Mouse (Mus musculus): ENCODE results near the gene Imp3. TPM values are rescaled to one million over a fixed set of nuclear protein-coding genes. Genes with fewer than 3 reads are reported as not detected.
"Not testable (repeated sequence)": the region's sequence is repeated elsewhere in the genome, so short reads cannot be mapped to it uniquely, and the experiment has no call there.

Gene Imp3
- total RNA-seq (2021), result 10 to 100 TPM; 45.5 to 48.7 TPM

DNA sequence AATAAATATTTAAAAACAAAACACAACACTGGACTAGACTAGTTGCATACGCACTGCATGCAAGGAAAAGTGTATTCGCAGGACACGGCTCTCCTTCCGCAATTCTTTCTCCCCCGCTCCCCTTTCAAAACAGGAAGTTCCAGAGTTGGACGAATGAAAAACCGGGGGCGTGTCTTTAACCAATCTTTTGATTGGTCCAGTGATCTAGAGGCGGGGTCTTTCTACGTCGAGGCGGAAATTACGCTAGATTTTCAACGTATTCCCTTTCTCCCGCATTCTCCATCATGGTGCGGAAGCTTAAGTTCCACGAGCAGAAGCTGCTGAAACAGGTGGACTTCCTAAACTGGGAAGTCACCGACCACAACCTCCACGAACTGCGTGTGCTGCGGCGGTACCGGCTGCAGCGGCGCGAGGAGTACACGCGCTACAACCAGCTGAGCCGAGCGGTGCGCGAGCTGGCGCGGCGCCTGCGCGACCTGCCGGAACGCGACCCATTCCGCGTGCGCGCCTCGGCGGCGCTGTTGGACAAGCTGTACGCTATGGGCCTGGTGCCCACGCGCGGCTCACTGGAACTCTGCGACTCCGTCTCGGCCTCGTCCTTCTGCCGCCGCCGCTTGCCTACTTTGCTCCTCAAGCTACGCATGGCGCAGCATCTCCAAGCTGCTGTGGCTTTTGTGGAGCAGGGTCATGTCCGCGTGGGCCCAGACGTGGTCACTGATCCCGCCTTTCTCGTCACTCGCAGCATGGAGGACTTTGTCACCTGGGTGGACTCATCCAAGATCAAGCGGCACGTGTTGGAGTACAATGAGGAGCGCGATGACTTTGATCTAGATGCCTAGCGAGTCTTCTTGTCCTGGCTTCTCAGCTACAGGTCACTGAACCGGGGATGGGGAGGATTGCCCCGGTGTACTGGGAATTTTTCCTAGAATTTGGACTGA, at the start of gene Imp3:
Imp3 (plus strand) TSS at position 253 of the 938 bp plus-strand sequence.
- intact Hi-C loops (cut with DNase I), result no loop called here
- peak; percentile 95 for DNase-seq

GRCm38 (mm10) chr9:56887581-56887980, 49.7 kb upstream of the Imp3 start:
- intact Hi-C loops (cut with DNase I), result no loop called here

GRCm38 (mm10) chr9:56889817-56890216, 47.5 kb upstream of the Imp3 start:
- intact Hi-C loops (cut with DNase I), result loop anchor here (1.0 to 5.0 kb wide), 4 partner anchors 47 to 332 kb away; partner anchors contain the start of gene Snupn
- DNase-seq, result peak; percentile 86 to 90

More at GRCm38 (mm10) chr9:56887581-56887980, 49.7 kb upstream of the Imp3 start:
- no peak for DNase-seq

DNA sequence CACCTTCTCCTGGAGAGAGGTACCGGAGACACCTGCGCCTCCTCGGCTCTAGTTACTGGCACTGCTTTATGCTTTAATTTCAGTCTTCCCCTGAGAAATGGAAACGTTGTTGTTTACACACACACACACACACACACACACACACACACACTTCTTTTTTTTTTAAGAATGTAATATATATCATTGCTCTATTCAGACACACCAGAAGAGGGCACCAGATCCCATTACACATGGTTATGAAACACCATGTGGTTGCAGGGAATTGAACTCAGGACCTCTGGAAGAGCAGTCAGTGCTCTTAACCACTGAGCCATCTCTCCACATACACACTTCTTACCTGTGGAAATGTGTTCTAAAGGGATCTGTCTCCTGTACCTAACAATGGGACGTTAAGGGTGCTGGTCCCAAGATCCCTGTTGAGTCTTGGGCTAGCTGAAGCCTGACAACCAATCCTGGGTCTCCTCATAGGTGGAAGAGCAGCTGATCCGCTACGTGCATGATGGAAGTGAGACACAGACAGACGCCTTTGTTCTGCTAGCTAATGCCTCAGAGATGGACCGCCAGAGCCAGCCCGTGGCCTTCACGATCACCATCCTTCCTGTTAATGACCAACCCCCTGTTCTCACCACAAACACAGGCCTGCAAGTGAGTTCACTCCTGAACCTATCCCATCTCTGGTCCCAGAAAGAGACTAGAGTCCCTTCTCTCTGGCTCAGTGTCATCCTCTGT, 46.6 kb upstream of the Imp3 start:
- intact Hi-C loops (cut with DNase I), result loop anchor here (1.0 to 5.0 kb wide), 5 partner anchors 37 to 332 kb away; partner anchors contain the start of gene Snupn
- no peak for DNase-seq

GRCm38 (mm10) chr9:56891517-56892011, 45.7 kb upstream of the Imp3 start:
- intact Hi-C loops (cut with DNase I), result loop anchor here (1.0 to 5.0 kb wide), 5 partner anchors 36 to 331 kb away; partner anchors contain the start of gene Snupn
- peak; percentile 84 to 85 for DNase-seq

GRCm38 (mm10) chr9:56892111-56892510, 45.2 kb upstream of the Imp3 start:
- intact Hi-C loops (cut with DNase I), result loop anchor here (5.0 kb wide), 2 partner anchors 165 to 330 kb away; no protein-coding TSS in a partner anchor
- no peak for DNase-seq

GRCm38 (mm10) chr9:56893313-56893712, 44.0 kb upstream of the Imp3 start:
- intact Hi-C loops (cut with DNase I), result loop anchor here (5.0 kb wide), 2 partner anchors 164 to 329 kb away; no protein-coding TSS in a partner anchor
- DNase-seq, result no peak

DNA sequence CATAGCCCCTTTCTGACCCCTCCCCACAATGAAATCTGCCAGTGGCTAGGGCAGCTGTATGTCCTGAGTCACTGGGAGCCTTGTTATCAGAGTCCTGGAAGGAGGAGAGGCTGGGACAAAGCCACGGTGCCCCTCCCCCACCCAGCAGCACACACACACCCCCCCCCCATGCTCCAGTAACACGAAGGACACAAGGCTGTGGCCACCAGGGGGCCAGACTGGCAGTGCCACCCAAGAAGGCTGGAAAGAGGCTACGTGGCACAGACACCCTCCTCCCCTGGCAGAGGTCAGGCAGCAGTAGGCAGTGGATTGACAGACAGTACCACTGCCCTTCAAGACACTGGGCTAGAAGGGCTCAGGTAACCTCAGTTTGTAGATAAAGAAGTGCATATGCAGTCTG, 43.3 kb upstream of the Imp3 start:
- peak; percentile 49 to 67 for DNase-seq
- intact Hi-C loops (cut with DNase I), result loop anchor here (5.0 kb wide), 2 partner anchors 163 to 328 kb away; no protein-coding TSS in a partner anchor

DNA sequence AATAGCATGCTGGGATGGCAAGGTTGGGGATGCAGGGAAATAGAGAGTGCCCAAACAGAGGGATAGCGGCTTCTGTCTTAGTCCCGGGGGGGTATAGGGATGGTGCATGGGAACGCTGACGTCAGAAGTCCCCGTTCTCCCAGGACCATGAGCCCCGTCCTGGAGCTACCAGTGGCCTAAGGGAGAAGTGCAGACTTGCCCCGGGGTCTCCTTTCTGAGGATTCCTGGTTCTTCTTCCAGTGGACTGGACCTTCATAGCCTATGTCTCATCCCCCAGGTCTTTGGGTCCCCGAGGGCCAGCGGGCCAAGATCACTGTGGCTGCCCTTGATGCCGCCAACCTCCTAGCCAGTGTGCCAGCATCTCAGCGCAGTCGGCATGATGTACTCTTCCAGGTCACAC, 40.5 kb upstream of the Imp3 start:
- DNase-seq, result no peak
- intact Hi-C loops (cut with DNase I), result no loop called here

DNA sequence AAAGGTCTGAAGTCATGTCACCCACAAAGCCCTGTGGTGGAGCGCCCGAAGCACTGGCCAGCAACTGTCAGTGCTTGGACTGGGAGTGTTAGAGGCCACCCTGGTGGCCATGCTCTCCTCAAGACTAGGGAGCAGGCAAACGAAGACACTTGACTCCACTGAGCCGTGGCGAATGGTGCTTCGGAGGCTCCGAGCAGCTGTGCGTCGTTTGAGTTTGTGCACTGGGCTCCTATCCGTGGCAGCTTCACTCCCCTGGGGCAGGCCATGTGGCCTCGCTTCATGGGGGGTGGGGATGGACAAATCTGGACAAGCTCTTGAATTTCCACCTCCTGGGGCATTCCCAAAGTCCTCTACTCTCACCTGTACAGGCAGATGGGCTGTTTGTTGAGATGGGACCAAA, 37.9 kb upstream of the Imp3 start:
- no peak for DNase-seq
- intact Hi-C loops (cut with DNase I), result no loop called here

- no peak for DNase-seq
- intact Hi-C loops (cut with DNase I), result no loop called here
Measured at GRCm38 (mm10) chr9:56900060-56900459, 37.2 kb upstream of the Imp3 start.

DNA sequence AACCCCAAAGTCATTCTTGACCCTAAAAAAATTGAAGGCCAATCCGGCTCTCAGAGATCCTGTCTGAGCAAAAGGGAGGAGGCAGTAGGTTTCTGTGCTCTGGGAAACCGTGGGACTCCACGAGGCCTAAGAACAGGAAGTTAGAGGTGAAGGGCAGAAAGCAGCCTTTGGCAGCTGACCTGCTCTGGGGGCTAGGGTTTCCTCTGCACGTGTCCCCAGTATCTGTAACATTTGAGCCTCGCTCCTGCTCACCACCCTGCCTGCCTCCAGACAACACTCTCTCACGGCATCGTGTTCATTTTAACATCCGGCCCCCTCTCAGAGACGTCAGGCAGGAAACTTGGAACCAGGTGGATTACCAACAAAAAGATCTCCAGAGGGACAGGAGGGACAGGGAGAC, 36.7 kb upstream of the Imp3 start:
- intact Hi-C loops (cut with DNase I), result no loop called here
- no peak for DNase-seq

GRCm38 (mm10) chr9:56901187-56901586, 36.1 kb upstream of the Imp3 start:
- intact Hi-C loops (cut with DNase I), result no loop called here
- DNase-seq, result no peak

DNA sequence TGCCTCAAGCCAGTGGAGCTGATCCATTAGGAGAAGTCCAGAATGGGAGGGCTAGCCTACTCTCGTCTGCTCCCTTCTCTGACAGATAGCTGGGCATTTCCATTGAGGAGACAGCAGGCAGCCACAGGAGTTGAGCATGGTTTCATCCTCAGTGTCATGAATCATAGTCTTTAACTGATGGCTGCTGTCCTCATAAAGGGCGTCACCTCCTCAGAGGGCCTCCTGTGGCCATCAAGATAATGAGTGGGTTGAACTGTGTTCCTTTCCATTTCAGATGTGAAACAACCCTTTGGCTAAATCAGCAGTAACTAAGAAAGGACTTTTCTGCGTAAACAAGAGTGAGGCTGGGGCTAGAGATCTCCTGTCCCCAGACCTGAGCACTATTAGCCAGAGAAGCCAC, 33.6 kb upstream of the Imp3 start:
- DNase-seq, result no peak
- intact Hi-C loops (cut with DNase I), result no loop called here

DNA sequence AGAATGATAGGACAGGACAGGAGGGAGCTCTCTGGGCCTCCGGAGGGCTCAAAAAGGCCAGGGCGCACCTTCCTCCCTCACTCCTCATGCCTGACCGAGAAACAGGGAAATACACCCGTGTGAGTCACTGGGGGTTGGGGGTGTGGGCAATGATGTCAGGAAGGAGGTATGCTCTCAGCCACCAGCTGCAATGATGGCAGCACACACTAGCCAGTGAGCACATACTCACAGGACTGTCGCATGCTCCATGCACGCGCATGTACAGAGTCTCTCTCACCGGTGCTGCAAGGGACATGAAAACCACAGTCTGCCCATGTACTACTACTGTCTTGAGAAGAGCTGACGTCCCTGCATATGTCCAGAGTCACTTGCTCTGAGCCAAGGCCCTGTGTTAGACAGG, 29.7 kb upstream of the Imp3 start:
- intact Hi-C loops (cut with DNase I), result no loop called here
- DNase-seq, result no peak

- DNase-seq; intact Hi-C loops (cut with DNase I): not testable (repeated sequence)
Measured at GRCm38 (mm10) chr9:56909991-56910390, 27.3 kb upstream of the Imp3 start.

- intact Hi-C loops (cut with DNase I), result no loop called here
Measured at GRCm38 (mm10) chr9:56911017-56911416, 26.3 kb upstream of the Imp3 start.

GRCm38 (mm10) chr9:56913991-56914390, 23.3 kb upstream of the Imp3 start:
- intact Hi-C loops (cut with DNase I), result no loop called here
- DNase-seq, result no peak

More at GRCm38 (mm10) chr9:56911017-56911416, 26.3 kb upstream of the Imp3 start:
- no peak for DNase-seq

DNA sequence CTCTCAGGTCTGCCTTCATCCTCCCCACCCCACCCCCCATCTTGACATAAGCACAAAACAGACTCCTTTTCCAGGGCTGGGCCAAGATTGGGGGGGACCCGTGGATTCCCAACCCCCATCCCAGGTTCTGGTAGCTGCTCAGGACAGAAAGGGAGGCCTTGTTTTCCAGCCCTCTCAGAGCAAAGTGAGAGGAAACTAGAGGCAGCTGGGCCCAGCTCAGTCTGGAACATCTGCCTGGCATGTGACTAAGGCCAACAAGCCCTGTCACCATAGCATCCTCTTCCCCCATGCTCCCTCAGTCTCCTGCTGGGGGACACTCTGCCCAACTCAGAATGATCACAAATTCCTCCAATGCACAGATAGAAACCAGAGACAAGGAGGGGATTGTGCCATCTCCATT, 22.2 kb upstream of the Imp3 start:
- no peak for DNase-seq

GRCm38 (mm10) chr9:56915695-56916410, 21.4 kb upstream of the Imp3 start:
- intact Hi-C loops (cut with DNase I), result no loop called here
- DNase-seq, result peak; percentile 67 to 83

More for the DNA sequence above, 22.2 kb upstream of the Imp3 start:
- intact Hi-C loops (cut with DNase I), result no loop called here
